Mouse (Mus musculus): ENCODE results near the gene Saxo1.

DNA sequence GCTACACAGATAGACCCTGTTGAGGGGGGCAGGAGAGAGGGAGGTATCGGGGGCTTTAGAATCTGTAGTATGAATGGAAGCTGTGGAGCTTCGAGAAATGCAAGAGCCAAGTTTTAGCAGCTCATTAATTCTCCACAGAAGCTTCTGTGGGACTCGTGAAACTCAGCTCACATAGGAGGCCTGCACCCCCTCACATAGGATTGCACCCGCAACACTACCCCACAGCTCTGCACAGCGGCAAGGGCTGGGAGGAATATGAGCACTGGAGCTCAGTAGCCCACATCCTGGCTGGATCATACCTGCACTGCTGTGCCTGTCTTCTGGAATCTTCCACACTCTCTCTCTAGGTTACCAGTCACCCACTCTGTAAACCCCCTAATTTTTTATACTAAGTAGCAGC lies 34.4 kb downstream of the Saxo1 start:
- TF ChIP-seq CTCF (conservative IDR thresholded peaks at IDR 0.05 in 1 of 2, IDR thresholded peaks at IDR 0.05 in 1 of 2; ENCODE audit: low read depth in 2 of 2, low read length in 2 of 2): no peak
- TF ChIP-seq POLR2A (IDR thresholded peaks at IDR 0.05; ENCODE audit: low read depth, low read length): no peak
- TF ChIP-seq TBP (conservative IDR thresholded peaks at IDR 0.05; ENCODE audit: low read depth, low read length): no peak
- no peak for TF ChIP-seq E2F4 (IDR thresholded peaks at IDR 0.05; ENCODE audit: insufficient replicate concordance, low read depth, low read length)
- TF ChIP-seq USF1 (IDR thresholded peaks at IDR 0.05; ENCODE audit: low read depth, low read length): no peak
- TF ChIP-seq NELFE (IDR thresholded peaks at IDR 0.05; ENCODE audit: low read depth, low read length): no peak
- no peak for TF ChIP-seq USF2 (conservative IDR thresholded peaks at IDR 0.05; ENCODE audit: low read depth, low read length)
- no peak for TF ChIP-seq POLR2AphosphoS2 (IDR thresholded peaks at IDR 0.05; ENCODE audit: low read depth, low read length)
- no peak for TF ChIP-seq CHD2 (IDR thresholded peaks at IDR 0.05; ENCODE audit: low read length)
- no peak for TF ChIP-seq SIN3A (IDR thresholded peaks at IDR 0.05; ENCODE audit: low read length)

All from CH12.LX (cell line).